Mouse (Mus musculus): Measurements from ENCODE around the gene Lrrc56.

DNA sequence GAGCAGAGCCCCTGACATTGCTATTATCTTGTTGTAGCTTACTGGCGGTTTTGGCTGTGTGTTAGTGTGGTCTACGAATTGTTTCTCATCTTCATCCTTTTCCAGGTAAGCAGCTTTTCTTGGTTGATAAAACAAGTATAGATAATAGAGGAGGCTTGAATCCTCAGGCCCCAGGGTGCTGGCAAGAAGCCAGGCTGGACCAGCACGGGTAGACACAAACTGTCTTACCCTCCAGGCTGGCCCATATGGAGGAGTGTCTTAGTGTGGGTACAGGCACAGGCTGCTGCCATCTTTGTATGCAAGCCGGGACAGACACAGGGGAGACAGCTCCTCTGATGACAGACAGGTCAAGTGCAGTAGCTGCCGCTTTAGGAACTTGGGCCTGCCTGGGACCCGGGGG lies 46.9 kb upstream of the Lrrc56 start:
- TF ChIP-seq CTCF (IDR thresholded peaks at IDR 0.05; ENCODE audit: extremely low read depth, insufficient read depth, insufficient read length, insufficient replicate concordance) (no peak), POLR2A (IDR thresholded peaks at IDR 0.05; ENCODE audit: low read depth, low read length) (no peak)

Measured in spleen, adult 2 months (tissue).